In genomic region chr15:78955663-78956062, GRCm38 (mm10) we compare ENCODE assay signal across 6 mouse cellular contexts.
"Had no signal": no experiment of that assay in that cellular context is flagged by ENCODE, and none has a peak within 500 bp of the region (broad histone marks: within the 10 kb centered on the region; RNA-seq: fewer than 3 reads in every experiment).

No protein-coding gene starts in this region.

- ATAC-seq: liver, embryonic 12.5 days had no signal

- H3K4me1 ChIP-seq: liver, embryonic 12.5 days; neural tube, embryonic 12.5 days had no signal

- H3K27ac ChIP-seq: left cerebral cortex, adult 2 months; liver, embryonic 12.5 days; neural tube, embryonic 12.5 days had no signal

- DNase-seq: right cerebral cortex, postnatal 14 days had no signal

- H3K9me3 ChIP-seq: kidney, embryonic 15.5 days; limb, embryonic 10.5 days; liver, embryonic 12.5 days; neural tube, embryonic 12.5 days had no signal

- H3K4me3 ChIP-seq: kidney, embryonic 15.5 days; left cerebral cortex, adult 2 months; limb, embryonic 10.5 days; liver, embryonic 12.5 days; neural tube, embryonic 12.5 days had no signal

- H3K27me3 ChIP-seq: kidney, embryonic 15.5 days; neural tube, embryonic 12.5 days had no signal

- H3K36me3 ChIP-seq: liver, embryonic 12.5 days had no signal

- H3K4me2 ChIP-seq: kidney, embryonic 15.5 days; liver, embryonic 12.5 days; neural tube, embryonic 12.5 days had no signal

- H3K9ac ChIP-seq: kidney, embryonic 15.5 days; liver, embryonic 12.5 days; neural tube, embryonic 12.5 days had no signal
